Mouse (Mus musculus): ENCODE data around the gene Sec22a. TPM values are rescaled to one million over a fixed set of nuclear protein-coding genes. Genes with fewer than 3 reads are reported as not detected.

Gene Sec22a
- total RNA-seq, 1 experiment from 2014 or later, result 11.2 TPM

GRCm38 (mm10) chr16:35285821-35286220 lies 77.9 kb downstream of the Sec22a start:
- no peak for ATAC-seq (replicated peaks in 1 of 2; ENCODE audit: insufficient read depth in 1 of 2, low FRiP score in 2 of 2, low TSS enrichment in 1 of 2, low read depth in 1 of 2, poor library complexity in 2 of 2, severe bottlenecking in 2 of 2)

GRCm38 (mm10) chr16:35282456-35282855 lies 81.3 kb downstream of the Sec22a start:
- no peak for ATAC-seq (replicated peaks in 1 of 2; ENCODE audit: insufficient read depth in 1 of 2, low FRiP score in 2 of 2, low TSS enrichment in 1 of 2, low read depth in 1 of 2, poor library complexity in 2 of 2, severe bottlenecking in 2 of 2)

DNA sequence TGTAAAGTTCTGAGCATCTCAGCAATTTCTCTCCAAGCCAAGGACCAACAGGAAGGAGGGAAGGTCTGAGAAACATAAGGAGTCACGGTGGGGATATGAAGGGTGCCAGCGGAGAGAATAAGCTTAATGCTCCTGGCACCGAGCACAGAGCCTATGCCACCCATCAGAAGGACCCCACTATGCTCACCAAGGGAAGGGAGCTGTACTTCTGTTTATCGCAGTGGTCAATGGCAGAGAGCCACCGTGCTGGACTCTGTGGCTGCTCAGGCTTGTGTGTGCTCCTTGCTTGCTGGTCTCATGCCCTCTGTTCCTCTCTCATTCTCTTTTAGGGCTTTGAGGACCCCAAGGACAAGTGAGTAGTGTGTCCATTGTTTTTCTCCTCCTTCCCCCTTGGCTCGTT lies 85.6 kb downstream of the Sec22a start:
- ATAC-seq (replicated peaks in 1 of 2; ENCODE audit: insufficient read depth in 1 of 2, low FRiP score in 2 of 2, low TSS enrichment in 1 of 2, low read depth in 1 of 2, poor library complexity in 2 of 2, severe bottlenecking in 2 of 2), result no peak

DNA sequence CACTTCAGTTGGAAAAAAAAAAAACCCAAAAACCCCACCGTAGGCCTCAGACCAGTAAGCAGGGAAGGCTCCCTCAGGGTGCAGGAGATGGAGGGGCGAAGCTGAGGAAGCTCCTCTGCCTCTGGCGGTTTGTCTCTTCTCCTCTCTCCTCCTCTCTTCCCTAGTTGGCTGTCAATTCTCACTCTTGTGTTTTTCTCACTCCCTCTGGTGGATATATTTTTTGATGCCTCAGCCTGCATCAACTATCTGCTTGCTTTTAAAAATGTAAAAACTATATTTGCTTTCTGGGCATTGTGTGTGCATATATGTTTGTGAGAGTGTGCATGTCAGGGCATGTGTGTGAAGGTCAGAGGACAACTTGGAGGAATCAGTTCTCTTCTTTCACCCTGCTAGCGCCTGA lies 91.3 kb downstream of the Sec22a start:
- ATAC-seq (replicated peaks in 1 of 2; ENCODE audit: insufficient read depth in 1 of 2, low FRiP score in 2 of 2, low TSS enrichment in 1 of 2, low read depth in 1 of 2, poor library complexity in 2 of 2, severe bottlenecking in 2 of 2), result no peak

- no peak for ATAC-seq (replicated peaks in 1 of 2; ENCODE audit: insufficient read depth in 1 of 2, low FRiP score in 2 of 2, low TSS enrichment in 1 of 2, low read depth in 1 of 2, poor library complexity in 2 of 2, severe bottlenecking in 2 of 2)
Observed at GRCm38 (mm10) chr16:35271572-35271971, 92.1 kb downstream of the Sec22a start.

DNA sequence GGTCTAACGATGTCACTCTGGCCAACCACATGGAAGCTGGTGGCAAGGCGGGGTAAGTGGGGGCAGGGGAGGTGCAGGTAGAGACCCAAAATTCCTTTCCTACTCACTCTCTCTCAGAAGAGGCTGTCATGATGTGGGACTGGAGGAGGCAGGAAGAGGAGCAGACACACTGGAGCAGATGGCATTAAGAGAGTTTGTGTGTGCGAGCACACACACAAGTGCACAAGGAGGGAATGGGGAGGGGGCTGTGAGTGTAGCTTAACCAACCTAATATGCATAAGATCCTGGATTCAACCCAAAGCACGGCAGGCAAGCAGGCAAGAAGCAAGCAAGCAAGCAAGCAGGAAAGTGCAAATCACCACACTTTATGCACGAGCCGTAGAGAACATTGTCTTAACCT lies 92.8 kb downstream of the Sec22a start:
- no peak for ATAC-seq (replicated peaks in 1 of 2; ENCODE audit: insufficient read depth in 1 of 2, low FRiP score in 2 of 2, low TSS enrichment in 1 of 2, low read depth in 1 of 2, poor library complexity in 2 of 2, severe bottlenecking in 2 of 2)

- peak; percentile 66 to 68; a peak in 3 of 4 replicates for ATAC-seq (replicated peaks in 1 of 2; ENCODE audit: insufficient read depth in 1 of 2, low FRiP score in 2 of 2, low TSS enrichment in 1 of 2, low read depth in 1 of 2, poor library complexity in 2 of 2, severe bottlenecking in 2 of 2)
Observed at GRCm38 (mm10) chr16:35270353-35270934, 93.3 kb downstream of the Sec22a start.

Other genes starting within 250 kb of the Sec22a start
- not detected in 2 replicates for gene Adcy5, start 209.0 kb downstream of the Sec22a start, total RNA-seq (2017)
- gene Pdia5, start 127.0 kb upstream of the Sec22a start, total RNA-seq (2017), result 3.1 and 4.8 TPM in 2 replicates
- not detected in 2 replicates for gene Sema5b, start 177.2 kb upstream of the Sec22a start, total RNA-seq (2017)

All from hematopoietic stem cell, adult 5-6 weeks (primary cell).